ENCODE assay signal across 8 mouse cellular contexts in the genomic region with DNA sequence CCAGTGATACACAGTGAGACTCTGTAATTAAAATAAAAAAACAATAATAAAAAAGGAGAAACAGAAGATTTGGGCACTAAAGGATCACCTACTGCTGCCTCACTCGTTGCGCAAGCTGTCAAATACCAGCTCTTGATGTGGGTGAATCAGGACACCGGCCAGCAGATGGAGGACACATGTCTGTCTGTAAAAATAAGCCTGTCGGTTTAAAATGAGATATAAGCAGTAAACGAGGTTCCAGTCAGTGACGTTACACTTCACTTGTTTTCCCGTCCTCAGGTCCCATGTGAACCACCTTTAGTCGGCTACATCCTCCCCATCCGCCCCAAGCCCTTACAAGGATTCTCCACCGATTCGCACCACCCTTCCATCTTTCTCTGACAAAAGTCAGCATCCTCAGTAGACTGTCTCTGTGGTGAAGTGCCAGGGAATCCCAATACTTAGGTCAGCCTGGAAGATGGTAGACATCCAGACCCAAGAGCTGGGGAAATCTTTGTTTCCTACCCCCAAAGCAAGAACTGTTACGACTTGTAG. TPM values are rescaled to one million over a fixed set of nuclear protein-coding genes. Genes with fewer than 3 reads are reported as not detected.
DNase-seq lines count a peak whose midpoint lies in the region; ATAC-seq and TF ChIP-seq lines count a peak whose summit lies in the region.

No protein-coding gene starts in this region.

- no peak for TF ChIP-seq POLR2A in small intestine, adult 2 months (IDR thresholded peaks at IDR 0.05; ENCODE audit: low read depth, low read length)

- H3K4me2 ChIP-seq in heart, embryonic 12.5 days, result peak overlapping the region; percentile 88
- peak overlapping the region; percentile 85 for H3K4me2 ChIP-seq in heart, embryonic 15.5 days
- H3K4me2 ChIP-seq in liver, embryonic 15.5 days, result peak overlapping the region; percentile 73

- H3K9me3 ChIP-seq in heart, embryonic 12.5 days (replicated peaks), result no peaks in the 10 kb centered on the region
- no peaks in the 10 kb centered on the region for H3K9me3 ChIP-seq in heart, embryonic 15.5 days (replicated peaks)
- no peaks in the 10 kb centered on the region for H3K9me3 ChIP-seq in liver, embryonic 15.5 days (replicated peaks)

- TF ChIP-seq CTCF in small intestine, adult 2 months (IDR thresholded peaks at IDR 0.05; ENCODE audit: extremely low read depth, insufficient read length, insufficient replicate concordance, low read depth, low read length), result no peak

- 0 out of 2 replicates have a peak, but pooled peaks cover 7% of the 10 kb centered on the region for H3K4me1 ChIP-seq in heart, embryonic 12.5 days (replicated peaks)
- peaks cover 9% of the 10 kb centered on the region; the same call in 1 of the 2 replicates for H3K4me1 ChIP-seq in heart, embryonic 15.5 days (replicated peaks)
- H3K4me1 ChIP-seq in liver, embryonic 15.5 days (replicated peaks), result peaks cover 19% of the 10 kb centered on the region
- H3K4me1 ChIP-seq in small intestine, adult 2 months (ENCODE audit: control insufficient read depth, insufficient read depth, insufficient read length, low read length), result peaks cover 5% of the 10 kb centered on the region

- no peak for DNase-seq in heart, postnatal 4 days
- DNase-seq in 416B (ENCODE audit: low read depth), result peak; percentile 33
- DNase-seq in urinary bladder, adult 2 months (ENCODE audit: low spot score), result no peak

- peaks cover 26% of the 10 kb centered on the region for H3K36me3 ChIP-seq in heart, embryonic 12.5 days
- peaks cover 22% of the 10 kb centered on the region for H3K36me3 ChIP-seq in heart, embryonic 15.5 days
- peaks cover 31% of the 10 kb centered on the region for H3K36me3 ChIP-seq in liver, embryonic 15.5 days (replicated peaks)
- H3K36me3 ChIP-seq in small intestine, adult 2 months (ENCODE audit: control insufficient read depth, insufficient read depth, low read length), result peaks cover 21% of the 10 kb centered on the region

- no peaks in the 10 kb centered on the region for H3K27me3 ChIP-seq in heart, embryonic 12.5 days (replicated peaks)
- no peaks in the 10 kb centered on the region for H3K27me3 ChIP-seq in heart, embryonic 15.5 days
- H3K27me3 ChIP-seq in liver, embryonic 15.5 days, result peaks cover 10% of the 10 kb centered on the region; the same call in 1 of the 2 replicates
- no peaks in the 10 kb centered on the region for H3K27me3 ChIP-seq in small intestine, adult 2 months (ENCODE audit: control insufficient read depth, insufficient read depth, low read length)

- peak; percentile 63 for ATAC-seq in heart, embryonic 12.5 days (ENCODE audit: insufficient number of reproducible peaks, low FRiP score)
- peak; percentile 85 for ATAC-seq in activated CD4-positive, CD25-positive, alpha-beta regulatory T cell, adult 4 months
- ATAC-seq in heart, embryonic 15.5 days (replicated peaks; ENCODE audit: insufficient number of reproducible peaks, insufficient read depth, low FRiP score, low read depth), result peak; percentile 21; the same call in 1 of the 2 replicates
- no peak for ATAC-seq in liver, embryonic 15.5 days (ENCODE audit: insufficient read depth)

- 25% methylated on average over 12 of the region's 12 CpGs for WGBS in heart, embryonic 12.5 days
- WGBS in heart, embryonic 15.5 days, result 20% methylated on average over 12 of the region's 12 CpGs
- WGBS in liver, embryonic 15.5 days (ENCODE audit: insufficient replicate concordance), result 20% methylated on average over 12 of the region's 12 CpGs
- WGBS in small intestine, adult 2 months, result 16% methylated on average over 12 of the region's 12 CpGs

- H3K27ac ChIP-seq in heart, embryonic 12.5 days (ENCODE audit: poor library complexity, severe bottlenecking), result no peak overlapping the region
- H3K27ac ChIP-seq in heart, embryonic 15.5 days, result 0 out of 2 replicates have a peak overlapping the region, but pooled peaks have one; percentile 18
- no peak overlapping the region for H3K27ac ChIP-seq in liver, embryonic 15.5 days (replicated peaks)
- H3K27ac ChIP-seq in small intestine, adult 2 months (ENCODE audit: insufficient read depth, low read depth, low read length), result no peak overlapping the region

- H3K4me3 ChIP-seq in heart, embryonic 12.5 days, result peak overlapping the region; percentile 98
- H3K4me3 ChIP-seq in heart, embryonic 15.5 days, result peak overlapping the region; percentile 84
- H3K4me3 ChIP-seq in liver, embryonic 15.5 days (replicated peaks), result peak overlapping the region; percentile 86
- peak overlapping the region; percentile 96 for H3K4me3 ChIP-seq in small intestine, adult 2 months (ENCODE audit: low read depth, low read length)

- H3K9ac ChIP-seq in heart, embryonic 12.5 days, result peak overlapping the region; percentile 88
- peak overlapping the region; percentile 71 for H3K9ac ChIP-seq in heart, embryonic 15.5 days
- peak overlapping the region; percentile 83; the same call in 1 of the 2 replicates for H3K9ac ChIP-seq in liver, embryonic 15.5 days

RNA-seq across cellular contexts. Expression of a gene that starts 0.5 kb away (rescaled TPM):
- polyA plus RNA-seq in heart, embryonic 12.5 days (2016; fragmentation: Nextera tagmentation; extraction: Ambion mirVana), result 45.0 and 49.5 TPM in 2 replicates
- 10 to 100 TPM; 29.8 to 32.0 TPM for total RNA-seq in heart, postnatal 4 days (2021)
- polyA plus RNA-seq in activated CD4-positive, CD25-positive, alpha-beta regulatory T cell, adult 4 months (2017; shearing (Covaris generic)), result 10 to 100 TPM; 48.1 to 54.1 TPM
- 40.5 and 52.4 TPM in 2 replicates for polyA plus RNA-seq in heart, embryonic 15.5 days (2015; fragmentation: Nextera tagmentation; extraction: Ambion mirVana)
- 38.1 and 43.7 TPM in 2 replicates for polyA plus RNA-seq in liver, embryonic 15.5 days (2015; fragmentation: Nextera tagmentation; extraction: Ambion mirVana)
- polyA plus RNA-seq in small intestine, adult 2 months (2012; rRNA removed), result 2.1 and 3.9 TPM in 2 replicates
- 28.6 and 29.0 TPM in 2 replicates for polyA plus RNA-seq in urinary bladder, adult 2 months (2012; rRNA removed)

RNA-seq across cellular contexts. Expression of a gene that starts 20.0 kb away (rescaled TPM):
- polyA plus RNA-seq in heart, embryonic 12.5 days (2016; fragmentation: Nextera tagmentation; extraction: Ambion mirVana), result 194 and 199 TPM in 2 replicates
- total RNA-seq in heart, postnatal 4 days (2021), result 100 to 1,000 TPM in 1 of 2 experiments, 10 to 100 TPM in 1; 95.4 to 106 TPM
- polyA plus RNA-seq in activated CD4-positive, CD25-positive, alpha-beta regulatory T cell, adult 4 months (2017; shearing (Covaris generic)), result 10 to 100 TPM; 14.7 to 15.1 TPM
- 160 and 174 TPM in 2 replicates for polyA plus RNA-seq in heart, embryonic 15.5 days (2015; fragmentation: Nextera tagmentation; extraction: Ambion mirVana)
- polyA plus RNA-seq in liver, embryonic 15.5 days (2015; fragmentation: Nextera tagmentation; extraction: Ambion mirVana), result 251 and 253 TPM in 2 replicates
- polyA plus RNA-seq in small intestine, adult 2 months (2012; rRNA removed), result 23.9 and 52.2 TPM in 2 replicates
- 4.7 and 5.5 TPM in 2 replicates for polyA plus RNA-seq in urinary bladder, adult 2 months (2012; rRNA removed)

RNA-seq across cellular contexts. Expression of a gene that starts 30.3 kb away (rescaled TPM):
- polyA plus RNA-seq in heart, embryonic 12.5 days (2016; fragmentation: Nextera tagmentation; extraction: Ambion mirVana), result 0.30 and 0.31 TPM in 2 replicates
- total RNA-seq in heart, postnatal 4 days (2021), result under 1 TPM; 0.09 to 0.12 TPM
- polyA plus RNA-seq in activated CD4-positive, CD25-positive, alpha-beta regulatory T cell, adult 4 months (2017; shearing (Covaris generic)), result not detected
- 0.46 and 0.60 TPM in 2 replicates for polyA plus RNA-seq in heart, embryonic 15.5 days (2015; fragmentation: Nextera tagmentation; extraction: Ambion mirVana)
- not detected in 2 replicates for polyA plus RNA-seq in liver, embryonic 15.5 days (2015; fragmentation: Nextera tagmentation; extraction: Ambion mirVana)
- 0.09 TPM in 1 of 2 replicates, not detected in the other for polyA plus RNA-seq in small intestine, adult 2 months (2012; rRNA removed)
- 0.04 and 0.07 TPM in 2 replicates for polyA plus RNA-seq in urinary bladder, adult 2 months (2012; rRNA removed)
